Mouse (Mus musculus) stomach, embryonic 15.5 days (tissue): ENCODE results near the gene Homer3. TPM values are rescaled to one million over a fixed set of nuclear protein-coding genes. Genes with fewer than 3 reads are reported as not detected.

Experiments
- ATAC-seq: fragments of 200-750 bp; cut with Nextera tagmentation; 2 replicates; pipeline ENCODE4 v1.8.0; 2017; ENCODE audit warnings: low read depth, moderate number of reproducible peaks, moderate TSS enrichment; ENCODE audit not compliant: insufficient read depth, low FRiP score
- H3K27ac ChIP-seq: fragments of 300-500 bp; sonication (generic); 2 replicates; pipeline ENCODE4 v1.5.1; 2015; ENCODE audit warnings: mild to moderate bottlenecking, inconsistent platforms
- H3K27me3 ChIP-seq: fragments of 300-500 bp; sonication (generic); replicated peaks from 2 replicates; pipeline ENCODE4 v1.6.1; 2015; ENCODE audit warnings: inconsistent platforms
- H3K36me3 ChIP-seq: fragments of 300-500 bp; sonication (generic); 2 replicates; pipeline ENCODE4 v1.6.1; 2015; ENCODE audit warnings: inconsistent platforms
- H3K4me1 ChIP-seq: fragments of 300-500 bp; sonication (generic); 2 replicates; pipeline ENCODE4 v1.6.1; 2015; ENCODE audit warnings: inconsistent platforms
- H3K4me2 ChIP-seq: fragments of 300-500 bp; sonication (generic); 2 replicates; pipeline ENCODE4 v1.6.1; 2015; ENCODE audit warnings: mild to moderate bottlenecking, inconsistent platforms
- H3K4me3 ChIP-seq: fragments of 300-500 bp; sonication (generic); replicated peaks from 2 replicates; pipeline ENCODE4 v1.5.1; 2015; ENCODE audit warnings: inconsistent platforms
- H3K9ac ChIP-seq: fragments of 300-500 bp; sonication (generic); 2 replicates; pipeline ENCODE4 v1.6.1; 2015; ENCODE audit warnings: inconsistent platforms
- H3K9me3 ChIP-seq: fragments of 300-500 bp; sonication (generic); 2 replicates; pipeline ENCODE4 v1.6.1; 2016; ENCODE audit warnings: inconsistent platforms
- WGBS: fragments of 180-500 bp; shearing (Covaris S2); methylation state at CpG from one replicate; pipeline ENCODE4 v1.1.7; 2015; 5-methylcytosine and 5-hydroxymethylcytosine counted together
- polyA plus RNA-seq: library from polyadenylated mRNA; unstranded; fragments of >200 nt; fragmentation: Nextera tagmentation; extraction: Ambion mirVana; gene quantifications from 2 replicates; pipeline ENCODE4 v1.2.1, GENCODE M21; 2015

The Homer3 gene
- 32.7 and 38.9 TPM in 2 replicates for polyA plus RNA-seq

GRCm38 (mm10) chr8:70282603-70283135 is at the start of gene Homer3:
Homer3 (plus strand) TSS chr8:70282827.
- H3K27me3 ChIP-seq, result no peaks in the 10 kb centered on the region
- H3K4me1 ChIP-seq, result peaks cover 12% of the 10 kb centered on the region
- ATAC-seq, result peak; percentile 83
- WGBS, result under 1% methylated on average over 31 of the region's 36 CpGs
- H3K27ac ChIP-seq, result peak within 1 kb of the TSS; percentile 74
- H3K4me3 ChIP-seq, result peak within 1 kb of the TSS; percentile 57
- H3K9me3 ChIP-seq, result no peaks in the 10 kb centered on the region
- peaks cover 18% of the 10 kb centered on the region for H3K36me3 ChIP-seq
- peak within 1 kb of the TSS; percentile 81 for H3K9ac ChIP-seq
- peak within 1 kb of the TSS; percentile 79 for H3K4me2 ChIP-seq

- Histone ChIP-seq H3K27me3 (no peaks in the 10 kb centered on the region), H3K4me3 (peak overlapping the region; percentile 76), H3K4me1 (peaks cover 21% of the 10 kb centered on the region), H3K27ac (peak overlapping the region; percentile 96; the same call in 1 of the 2 replicates), H3K4me2 (peak overlapping the region; percentile 94), H3K36me3 (peaks cover 10% of the 10 kb centered on the region), H3K9me3 (no peaks in the 10 kb centered on the region), H3K9ac (peak overlapping the region; percentile 69; the same call in 1 of the 2 replicates)
- ATAC-seq, result no peak
- WGBS, result 6% methylated on average over 13 of the region's 13 CpGs
Measured at GRCm38 (mm10) chr8:70233606-70234005, 49.0 kb upstream of the Homer3 start.

GRCm38 (mm10) chr8:70234080-70234780 is 48.4 kb upstream of the Homer3 start, which contains the start of the genes Sugp2 and Armc6:
Sugp2 (plus strand) TSS chr8:70234226.
Armc6 (minus strand) TSS chr8:70234466.
- Histone ChIP-seq H3K27ac (peak within 1 kb of the TSS; percentile 96), H3K9me3 (no peaks in the 10 kb centered on the region), H3K4me1 (peaks cover 21% of the 10 kb centered on the region), H3K36me3 (peaks cover 12% of the 10 kb centered on the region), H3K9ac (peak within 1 kb of the TSS; percentile 69), H3K27me3 (no peaks in the 10 kb centered on the region), H3K4me2 (peak within 1 kb of the TSS; percentile 94), H3K4me3 (peak within 1 kb of the TSS; percentile 76)
- under 1% methylated on average over 67 of the region's 67 CpGs for WGBS
- ATAC-seq, result peak; percentile 97

- no peak for ATAC-seq
- Histone ChIP-seq H3K27ac (peak overlapping the region; percentile 87), H3K4me3 (peak overlapping the region; percentile 76), H3K9me3 (no peaks in the 10 kb centered on the region), H3K9ac (peak overlapping the region; percentile 67), H3K4me2 (peak overlapping the region; percentile 63), H3K27me3 (no peaks in the 10 kb centered on the region), H3K4me1 (peaks cover 21% of the 10 kb centered on the region), H3K36me3 (peaks cover 13% of the 10 kb centered on the region)
- 0% methylated on average over 15 of the region's 15 CpGs for WGBS
Measured at GRCm38 (mm10) chr8:70234781-70235128, 47.9 kb upstream of the Homer3 start.

- peaks cover 37% of the 10 kb centered on the region for H3K36me3 ChIP-seq
- WGBS, result 89% methylated on average over 2 of the region's 2 CpGs
Measured at GRCm38 (mm10) chr8:70237842-70238241, 44.8 kb upstream of the Homer3 start.

GRCm38 (mm10) chr8:70240642-70241041 is 42.0 kb upstream of the Homer3 start:
- no peaks in the 10 kb centered on the region for H3K9me3 ChIP-seq
- peaks cover 52% of the 10 kb centered on the region for H3K36me3 ChIP-seq
- no peaks in the 10 kb centered on the region for H3K27me3 ChIP-seq
- no peak for ATAC-seq
- peaks cover 9% of the 10 kb centered on the region for H3K4me1 ChIP-seq
- no peak overlapping the region for H3K4me2 ChIP-seq
- no peak overlapping the region for H3K4me3 ChIP-seq
- WGBS, result 90% methylated on average over 5 of the region's 5 CpGs
- no peak overlapping the region for H3K9ac ChIP-seq
- H3K27ac ChIP-seq, result no peak overlapping the region

More at GRCm38 (mm10) chr8:70237842-70238241, 44.8 kb upstream of the Homer3 start:
- ATAC-seq, result no peak
- H3K4me2 ChIP-seq, result no peak overlapping the region
- H3K27me3 ChIP-seq, result no peaks in the 10 kb centered on the region
- H3K9me3 ChIP-seq, result no peaks in the 10 kb centered on the region
- no peak overlapping the region for H3K4me3 ChIP-seq
- no peak overlapping the region for H3K27ac ChIP-seq
- peaks cover 21% of the 10 kb centered on the region for H3K4me1 ChIP-seq
- H3K9ac ChIP-seq, result no peak overlapping the region

- Histone ChIP-seq H3K4me1 (no peaks in the 10 kb centered on the region), H3K36me3 (peaks cover 63% of the 10 kb centered on the region), H3K27me3 (no peaks in the 10 kb centered on the region), H3K9ac (no peak overlapping the region), H3K27ac (no peak overlapping the region), H3K4me2 (no peak overlapping the region), H3K4me3 (no peak overlapping the region), H3K9me3 (no peaks in the 10 kb centered on the region)
- WGBS, result 89% methylated on average over 6 of the region's 6 CpGs
- ATAC-seq, result no peak
Measured at GRCm38 (mm10) chr8:70246622-70247021, 36.0 kb upstream of the Homer3 start.

GRCm38 (mm10) chr8:70247841-70248240 is 34.8 kb upstream of the Homer3 start:
- Histone ChIP-seq H3K27me3 (no peaks in the 10 kb centered on the region), H3K4me1 (no peaks in the 10 kb centered on the region), H3K9ac (no peak overlapping the region), H3K27ac (no peak overlapping the region), H3K4me2 (no peak overlapping the region), H3K4me3 (no peak overlapping the region), H3K9me3 (no peaks in the 10 kb centered on the region), H3K36me3 (peaks cover 65% of the 10 kb centered on the region)
- 91% methylated on average over 3 of the region's 3 CpGs for WGBS
- no peak for ATAC-seq

GRCm38 (mm10) chr8:70254628-70255027 is 28.0 kb upstream of the Homer3 start:
- Histone ChIP-seq H3K4me3 (no peak overlapping the region), H3K9me3 (no peaks in the 10 kb centered on the region), H3K27ac (no peak overlapping the region), H3K4me2 (no peak overlapping the region), H3K9ac (no peak overlapping the region), H3K4me1 (no peaks in the 10 kb centered on the region), H3K36me3 (peaks cover 76% of the 10 kb centered on the region), H3K27me3 (no peaks in the 10 kb centered on the region)
- ATAC-seq, result no peak
- 76% methylated on average over 1 of the region's 1 CpGs for WGBS

GRCm38 (mm10) chr8:70257456-70257855 is 25.2 kb upstream of the Homer3 start:
- Histone ChIP-seq H3K9ac (no peak overlapping the region), H3K9me3 (no peaks in the 10 kb centered on the region), H3K27me3 (no peaks in the 10 kb centered on the region), H3K4me2 (no peak overlapping the region), H3K4me3 (no peak overlapping the region), H3K27ac (no peak overlapping the region), H3K4me1 (no peaks in the 10 kb centered on the region), H3K36me3 (peaks cover 78% of the 10 kb centered on the region)
- 80% methylated on average over 3 of the region's 3 CpGs for WGBS
- ATAC-seq, result no peak

GRCm38 (mm10) chr8:70258600-70258999 is 24.0 kb upstream of the Homer3 start:
- Histone ChIP-seq H3K9ac (no peak overlapping the region), H3K4me1 (no peaks in the 10 kb centered on the region), H3K9me3 (no peaks in the 10 kb centered on the region), H3K27ac (no peak overlapping the region), H3K27me3 (no peaks in the 10 kb centered on the region), H3K4me2 (no peak overlapping the region), H3K4me3 (no peak overlapping the region), H3K36me3 (peaks cover 78% of the 10 kb centered on the region)
- no peak for ATAC-seq
- 90% methylated on average over 5 of the region's 5 CpGs for WGBS

- WGBS, result 79% methylated on average over 2 of the region's 2 CpGs
- Histone ChIP-seq H3K4me1 (no peaks in the 10 kb centered on the region), H3K36me3 (peaks cover 78% of the 10 kb centered on the region), H3K9ac (no peak overlapping the region), H3K9me3 (no peaks in the 10 kb centered on the region), H3K4me3 (no peak overlapping the region), H3K27ac (no peak overlapping the region), H3K27me3 (no peaks in the 10 kb centered on the region), H3K4me2 (no peak overlapping the region)
- 0 out of 2 replicates have a peak, but pooled peaks have one; percentile 15 for ATAC-seq
Measured at GRCm38 (mm10) chr8:70259043-70259442, 23.6 kb upstream of the Homer3 start.
